Mouse (Mus musculus) lung, embryonic 14.5 days (tissue): ENCODE results near the gene Dclre1a. TPM values are rescaled to one million over a fixed set of nuclear protein-coding genes. Genes with fewer than 3 reads are reported as not detected.

ENCODE experiments used
- ATAC-seq: fragments of 200-750 bp; cut with Nextera tagmentation; 2 replicates; pipeline ENCODE4 v1.8.0; 2017; ENCODE audit warnings: mild to moderate bottlenecking, moderate TSS enrichment, moderate library complexity; ENCODE audit not compliant: insufficient read depth
- DNase-seq: peaks from one replicate; pipeline ENCODE4 v3.0.0-alpha.2; 2015
- H3K27ac ChIP-seq: fragments of 300-500 bp; sonication (generic); 2 replicates; pipeline ENCODE4 v1.5.1; 2014; ENCODE audit warnings: low read depth, mild to moderate bottlenecking, moderate library complexity
- H3K27me3 ChIP-seq: fragments of 300-500 bp; sonication (generic); 2 replicates; pipeline ENCODE4 v1.6.1; 2014; ENCODE audit warnings: low read length, control low read depth; ENCODE audit not compliant: insufficient read depth
- H3K36me3 ChIP-seq: fragments of 300-500 bp; sonication (generic); 2 replicates; pipeline ENCODE4 v1.6.1; 2014; ENCODE audit warnings: control low read depth; ENCODE audit not compliant: insufficient read depth
- H3K4me1 ChIP-seq: fragments of 300-500 bp; sonication (generic); 2 replicates; pipeline ENCODE4 v1.6.1; 2014; ENCODE audit warnings: antibody characterized with exemption, control low read depth; ENCODE audit not compliant: insufficient read depth
- H3K4me2 ChIP-seq: fragments of 300-500 bp; sonication (generic); 2 replicates; pipeline ENCODE4 v1.6.1; 2014; ENCODE audit warnings: mild to moderate bottlenecking
- H3K4me3 ChIP-seq: fragments of 300-500 bp; sonication (generic); 2 replicates; pipeline ENCODE4 v1.5.1; 2014; ENCODE audit warnings: low read depth, low read length
- H3K9ac ChIP-seq: fragments of 300-500 bp; sonication (generic); 2 replicates; pipeline ENCODE4 v1.6.1; 2014
- H3K9me3 ChIP-seq: fragments of 300-500 bp; sonication (generic); 2 replicates; pipeline ENCODE4 v1.6.1; 2016; ENCODE audit warnings: low read depth, low read length, control low read depth
- CTCF ChIP-seq: IDR thresholded peaks from 2 replicates; pipeline ENCODE4 v1.5.1; 2016; ENCODE audit warnings: antibody characterized with exemption, low read depth
- WGBS: fragments of 180-500 bp; shearing (Covaris S2); extraction: QIAGEN DNeasy Blood & Tissue Kit; methylation state at CpG from one replicate; pipeline ENCODE4 v1.1.7; 2014; 5-methylcytosine and 5-hydroxymethylcytosine counted together
- polyA plus RNA-seq: library from polyadenylated mRNA; unstranded; fragments of >200 nt; fragmentation: Nextera tagmentation; extraction: Ambion mirVana; gene quantifications from 2 replicates; pipeline ENCODE4 v1.2.1, GENCODE M21; 2014

The Dclre1a gene
- polyA plus RNA-seq, 1 experiment from 2014 or later, result 17.7 TPM

DNA sequence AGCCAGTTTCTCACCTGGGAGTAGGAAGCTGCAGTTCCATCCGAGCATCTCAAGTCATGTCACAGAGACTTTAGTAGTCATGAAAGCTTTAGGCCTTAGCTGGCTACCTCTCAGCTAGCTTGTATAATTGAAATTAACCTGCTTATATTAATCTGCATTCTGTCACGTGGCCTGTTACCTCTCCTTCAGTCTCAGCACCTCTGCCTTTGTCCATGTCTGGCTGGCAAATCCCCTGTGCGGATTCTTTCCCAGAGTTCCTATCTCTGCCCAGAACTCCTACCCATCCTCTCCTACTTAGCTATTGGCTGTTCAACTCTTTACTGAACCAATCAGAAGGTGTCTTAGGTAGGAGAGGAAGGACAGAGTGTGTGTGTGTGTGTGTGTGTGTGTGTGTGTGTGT, 36.3 kb upstream of the Dclre1a start:
- DNase-seq, result no peak
- Histone ChIP-seq H3K9me3 (no peaks in the 10 kb centered on the region), H3K27me3 (no peaks in the 10 kb centered on the region), H3K27ac (no peak overlapping the region), H3K4me2 (no peak overlapping the region), H3K4me3 (no peak overlapping the region), H3K9ac (no peak overlapping the region), H3K36me3 (peaks cover 44% of the 10 kb centered on the region), H3K4me1 (no peaks in the 10 kb centered on the region; the same call in 1 of the 2 replicates)
- WGBS, result 75% methylated on average over 3 of the region's 3 CpGs
- no peak for ATAC-seq
- no peak for TF ChIP-seq CTCF

DNA sequence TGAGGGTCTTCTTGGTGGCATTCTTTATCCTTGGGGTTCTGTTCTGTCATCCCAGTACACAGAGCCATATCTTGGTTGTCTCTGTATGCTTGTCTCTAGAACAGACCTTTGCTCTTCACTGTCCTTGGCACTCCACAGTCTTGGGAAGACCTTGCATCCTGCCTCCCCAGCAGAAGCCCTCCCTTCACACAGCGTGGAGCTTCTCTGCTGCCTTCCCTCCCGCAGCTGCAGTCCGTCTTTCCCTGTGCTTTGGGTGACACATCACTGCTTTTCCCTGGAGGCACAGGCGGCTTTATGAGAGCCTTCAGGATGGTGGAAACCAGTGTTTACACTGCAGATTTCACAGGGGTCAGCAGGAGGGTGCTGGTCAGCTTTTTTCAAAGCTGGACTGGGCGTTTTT, 35.8 kb upstream of the Dclre1a start:
- no peaks in the 10 kb centered on the region for H3K9me3 ChIP-seq
- WGBS, result 33% methylated on average over 5 of the region's 5 CpGs
- H3K27me3 ChIP-seq, result no peaks in the 10 kb centered on the region
- ATAC-seq, result no peak
- DNase-seq, result peak; percentile 42
- no peak for TF ChIP-seq CTCF
- no peaks in the 10 kb centered on the region; the same call in 1 of the 2 replicates for H3K4me1 ChIP-seq
- H3K4me2 ChIP-seq, result no peak overlapping the region
- H3K36me3 ChIP-seq, result peaks cover 39% of the 10 kb centered on the region
- no peak overlapping the region for H3K27ac ChIP-seq
- no peak overlapping the region for H3K9ac ChIP-seq
- H3K4me3 ChIP-seq, result no peak overlapping the region

DNA sequence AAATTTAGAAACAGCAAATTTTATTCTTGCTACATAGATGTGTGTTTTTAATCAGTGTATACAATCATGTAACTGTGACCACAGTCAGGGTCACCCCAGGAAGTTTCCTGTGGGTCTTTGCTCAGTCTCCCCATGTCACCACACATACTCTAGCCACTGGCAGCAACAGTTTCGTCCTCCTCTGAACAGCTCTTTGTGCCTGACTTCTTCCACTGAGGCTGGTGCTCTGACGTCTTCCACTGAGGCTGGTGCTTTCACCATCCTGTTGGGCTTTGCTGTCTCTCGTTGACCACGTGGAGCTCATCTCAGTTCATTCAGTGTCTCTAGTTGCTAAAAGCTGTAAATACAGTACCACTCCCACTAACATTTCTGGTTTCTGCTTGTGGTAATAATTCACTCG, 34.0 kb upstream of the Dclre1a start:
- Histone ChIP-seq H3K9ac (no peak overlapping the region), H3K4me3 (no peak overlapping the region), H3K4me2 (no peak overlapping the region), H3K9me3 (no peaks in the 10 kb centered on the region), H3K27me3 (no peaks in the 10 kb centered on the region), H3K4me1 (no peaks in the 10 kb centered on the region; the same call in 1 of the 2 replicates), H3K27ac (no peak overlapping the region), H3K36me3 (peaks cover 45% of the 10 kb centered on the region)
- ATAC-seq, result no peak
- WGBS, result 85% methylated on average over 5 of the region's 5 CpGs
- no peak for TF ChIP-seq CTCF
- no peak for DNase-seq

DNA sequence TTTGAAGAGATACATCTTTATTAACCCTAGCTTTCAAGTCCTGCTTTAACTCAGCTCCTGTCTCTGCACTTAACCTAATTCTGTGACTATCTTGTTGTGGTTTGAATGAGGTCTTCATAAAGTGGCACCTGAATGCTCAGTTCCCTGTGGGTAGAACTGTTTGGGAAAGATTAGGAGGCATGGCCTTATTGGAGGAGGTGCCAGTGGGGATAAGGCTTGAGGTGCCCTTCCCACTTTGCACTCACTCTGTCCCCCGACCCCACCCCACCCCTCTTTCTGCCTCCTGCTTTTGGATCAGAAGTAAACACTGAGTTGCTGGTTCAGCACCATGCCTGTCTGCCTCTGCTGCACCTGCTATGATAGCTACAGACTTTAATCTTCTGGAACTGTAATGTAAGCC, 29.8 kb upstream of the Dclre1a start:
- TF ChIP-seq CTCF, result no peak
- Histone ChIP-seq H3K4me2 (no peak overlapping the region), H3K27me3 (no peaks in the 10 kb centered on the region), H3K9ac (no peak overlapping the region), H3K4me3 (no peak overlapping the region), H3K27ac (no peak overlapping the region), H3K36me3 (peaks cover 38% of the 10 kb centered on the region), H3K9me3 (no peaks in the 10 kb centered on the region), H3K4me1 (no peaks in the 10 kb centered on the region)
- DNase-seq (no peak), ATAC-seq (no peak)
- WGBS, result 100% methylated on average over 1 of the region's 1 CpGs

DNA sequence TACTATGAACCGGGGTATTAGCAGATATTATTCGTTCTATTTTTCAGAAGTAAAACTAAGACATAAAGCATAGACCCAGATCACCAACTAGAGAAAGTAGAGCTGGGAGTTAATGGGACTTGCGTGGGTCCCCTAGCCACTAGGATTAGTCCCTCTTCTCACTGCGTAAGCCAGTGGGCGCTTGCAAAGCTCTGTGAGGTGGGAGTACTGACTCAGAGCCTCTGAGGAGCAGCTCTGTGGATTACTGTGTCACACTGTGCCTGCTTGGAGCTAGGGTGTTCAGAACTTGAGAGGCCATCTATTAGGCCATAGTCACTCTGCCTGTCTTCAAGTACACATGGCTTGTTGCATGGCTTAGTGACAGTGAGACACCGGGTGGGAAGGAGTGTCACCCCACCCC, 25.2 kb upstream of the Dclre1a start:
- no peak overlapping the region for H3K4me3 ChIP-seq
- H3K9ac ChIP-seq, result no peak overlapping the region
- H3K9me3 ChIP-seq, result no peaks in the 10 kb centered on the region
- DNase-seq (no peak), ATAC-seq (no peak)
- H3K4me2 ChIP-seq, result no peak overlapping the region
- H3K36me3 ChIP-seq, result peaks cover 28% of the 10 kb centered on the region
- H3K27me3 ChIP-seq, result no peaks in the 10 kb centered on the region
- TF ChIP-seq CTCF, result no peak
- 92% methylated on average over 6 of the region's 6 CpGs for WGBS
- H3K27ac ChIP-seq, result no peak overlapping the region
- H3K4me1 ChIP-seq, result no peaks in the 10 kb centered on the region

DNA sequence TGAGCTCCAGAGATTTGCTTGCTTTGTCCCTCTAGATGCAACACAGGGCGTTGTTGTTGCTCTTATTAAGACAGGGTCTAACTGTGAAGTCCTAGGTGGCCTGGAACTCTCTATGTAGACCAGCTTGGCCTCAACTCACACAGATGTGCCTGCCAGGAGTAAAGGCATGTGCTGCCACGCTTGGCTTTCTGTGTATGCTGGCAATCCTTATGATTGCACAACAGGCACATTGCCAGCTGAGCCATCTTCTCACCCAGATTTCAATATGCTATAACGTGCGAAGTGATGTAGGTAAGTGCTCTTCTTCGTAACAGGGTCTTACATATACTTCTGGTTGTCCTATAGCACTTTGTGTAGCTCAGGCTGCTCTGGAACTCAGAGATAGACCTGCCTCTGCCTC, 23.9 kb upstream of the Dclre1a start:
- Histone ChIP-seq H3K4me1 (no peaks in the 10 kb centered on the region), H3K9ac (no peak overlapping the region), H3K4me3 (no peak overlapping the region), H3K9me3 (no peaks in the 10 kb centered on the region), H3K36me3 (peaks cover 15% of the 10 kb centered on the region), H3K27ac (no peak overlapping the region), H3K27me3 (no peaks in the 10 kb centered on the region), H3K4me2 (no peak overlapping the region)
- WGBS, result 89% methylated on average over 5 of the region's 5 CpGs
- ATAC-seq (no peak), DNase-seq (no peak)
- TF ChIP-seq CTCF, result no peak

DNA sequence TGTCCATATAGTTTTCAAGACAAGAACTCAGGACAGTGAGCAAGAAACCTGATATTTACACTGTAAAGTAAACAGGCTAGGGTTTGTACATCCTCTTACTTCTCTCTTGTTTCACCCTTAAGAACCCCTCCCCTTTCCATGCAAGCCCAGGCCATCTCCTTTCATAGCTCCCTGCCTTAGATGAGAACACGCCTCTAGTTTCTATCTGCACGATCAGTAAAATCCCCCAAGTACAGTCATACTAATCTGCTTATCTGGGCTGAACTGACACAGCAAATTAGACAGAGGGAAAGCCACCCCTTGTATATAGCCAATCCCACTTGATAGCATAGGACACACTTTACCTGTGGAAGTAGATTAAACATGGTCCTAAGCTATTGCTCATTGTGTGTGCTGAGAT, 23.2 kb upstream of the Dclre1a start:
- DNase-seq (no peak), ATAC-seq (no peak)
- Histone ChIP-seq H3K27me3 (no peaks in the 10 kb centered on the region), H3K27ac (no peak overlapping the region), H3K4me2 (no peak overlapping the region), H3K36me3 (peaks cover 13% of the 10 kb centered on the region), H3K4me3 (no peak overlapping the region), H3K9ac (no peak overlapping the region), H3K9me3 (no peaks in the 10 kb centered on the region), H3K4me1 (no peaks in the 10 kb centered on the region)
- WGBS, result 67% methylated on average over 2 of the region's 2 CpGs
- TF ChIP-seq CTCF, result no peak

DNA sequence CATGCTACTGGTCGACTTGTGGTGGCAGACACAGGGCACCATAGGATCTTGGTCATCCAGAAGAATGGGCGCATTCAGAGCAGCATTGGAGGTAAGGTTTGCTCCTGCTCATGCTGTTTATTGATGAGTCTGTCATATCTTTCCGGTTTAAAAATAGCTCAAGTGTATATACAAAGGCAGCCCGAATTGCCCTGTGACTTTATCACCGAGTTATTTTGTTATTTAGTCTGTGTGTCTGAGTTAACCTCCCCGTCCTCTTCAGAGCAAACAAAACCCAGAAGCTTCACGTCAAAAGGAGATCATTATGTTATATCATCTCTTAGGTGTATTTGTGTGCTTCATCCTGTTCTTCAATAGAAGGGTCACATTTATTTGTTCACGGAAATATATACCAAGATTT, 22.8 kb upstream of the Dclre1a start:
- no peak for TF ChIP-seq CTCF
- H3K36me3 ChIP-seq, result peaks cover 10% of the 10 kb centered on the region
- H3K4me1 ChIP-seq, result no peaks in the 10 kb centered on the region
- ATAC-seq (no peak), DNase-seq (no peak)
- H3K4me2 ChIP-seq, result no peak overlapping the region
- no peak overlapping the region for H3K9ac ChIP-seq
- no peaks in the 10 kb centered on the region for H3K9me3 ChIP-seq
- H3K4me3 ChIP-seq, result no peak overlapping the region
- no peak overlapping the region for H3K27ac ChIP-seq
- 53% methylated on average over 8 of the region's 8 CpGs for WGBS
- no peaks in the 10 kb centered on the region for H3K27me3 ChIP-seq
